Mouse (Mus musculus) erythroblast, embryonic 14.5 days (primary cell): ENCODE results near the gene Ankrd31. TPM values are rescaled to one million over a fixed set of nuclear protein-coding genes. Genes with fewer than 3 reads are reported as not detected.

Experiments used
- H3K27me3 ChIP-seq: 2 replicates; pipeline ENCODE4 v1.6.1; 2012; ENCODE audit warnings: inconsistent platforms; ENCODE audit not compliant: control insufficient read depth
- H3K36me3 ChIP-seq: 2 replicates; pipeline ENCODE4 v1.6.1; 2012; ENCODE audit warnings: mild to moderate bottlenecking, inconsistent platforms; ENCODE audit not compliant: control insufficient read depth
- H3K4me1 ChIP-seq: 2 replicates; pipeline ENCODE4 v1.6.1; 2012; ENCODE audit warnings: inconsistent platforms; ENCODE audit not compliant: control insufficient read depth
- H3K4me3 ChIP-seq: replicated peaks from 2 replicates; pipeline ENCODE3; 2012; ENCODE audit warnings: moderate library complexity, mild to moderate bottlenecking, inconsistent platforms
- H3K9me3 ChIP-seq: 2 replicates; pipeline ENCODE4 v1.6.1; 2012; ENCODE audit warnings: low read length, inconsistent platforms, mixed read lengths; ENCODE audit not compliant: control insufficient read depth
- GATA1 ChIP-seq: IDR thresholded peaks from 2 replicates; pipeline ENCODE4 v1.6.1; 2012; ENCODE audit warnings: low read length, inconsistent platforms, mixed read lengths
- TAL1 ChIP-seq: IDR thresholded peaks from 3 replicates; pipeline ENCODE4 v1.6.1; 2012; ENCODE audit warnings: low read length, inconsistent platforms, mixed read lengths
- polyA plus RNA-seq: library from polyadenylated mRNA; stranded (reverse); fragments of >175 nt; gene quantifications from 2 replicates; pipeline ENCODE4 v1.2.3, GENCODE M21; 2012

Ankrd31 gene
- polyA plus RNA-seq, 1 experiment: 0.01 TPM

DNA sequence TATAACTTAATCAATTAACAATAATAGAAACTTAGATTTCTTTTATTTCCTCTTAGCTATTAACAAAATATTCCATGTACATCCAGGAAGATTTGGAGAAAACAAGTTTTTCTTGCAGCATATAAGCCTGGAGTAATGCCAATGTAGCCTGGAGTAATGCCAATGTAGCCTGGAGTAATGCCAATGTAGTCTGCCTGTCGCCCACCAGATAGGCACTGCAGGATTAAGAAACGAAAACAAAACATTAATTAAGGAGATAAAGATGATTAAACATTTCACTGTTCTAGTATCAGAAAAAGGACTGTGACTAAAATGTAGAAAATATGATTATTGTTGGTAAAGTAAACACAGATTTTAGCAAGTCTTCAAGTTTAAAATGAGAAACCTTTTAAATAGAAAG is 49.4 kb downstream of the Ankrd31 start:
- no peak overlapping the region for H3K4me3 ChIP-seq
- H3K27me3 ChIP-seq: no peaks in the 10 kb centered on the region
- H3K4me1 ChIP-seq: no peaks in the 10 kb centered on the region
- H3K9me3 ChIP-seq: no peaks in the 10 kb centered on the region
- TF ChIP-seq GATA1 (no peak), TAL1 (no peak)
- no peaks in the 10 kb centered on the region for H3K36me3 ChIP-seq

DNA sequence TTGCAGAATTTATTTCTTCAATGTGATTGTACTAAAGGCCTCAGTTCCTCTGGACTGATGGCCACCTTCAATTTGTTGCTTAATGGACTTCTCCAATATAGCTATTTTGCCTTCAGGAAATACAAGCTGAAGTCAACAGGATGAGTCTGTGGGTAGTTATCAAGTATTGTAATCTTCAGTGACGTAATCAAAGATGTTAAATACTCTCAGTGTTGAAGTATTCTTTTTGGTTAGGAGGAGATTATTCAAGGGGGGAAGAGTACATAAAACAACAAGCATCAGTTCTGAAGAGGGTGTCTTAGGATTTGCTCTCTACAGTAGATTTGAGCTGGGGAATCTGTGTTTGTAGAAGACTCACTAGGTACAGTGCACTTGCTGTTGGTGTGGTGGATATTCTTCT is 101.7 kb downstream of the Ankrd31 start:
- Histone ChIP-seq H3K4me3 (no peak overlapping the region), H3K36me3 (no peaks in the 10 kb centered on the region), H3K9me3 (no peaks in the 10 kb centered on the region), H3K27me3 (peaks cover 2% of the 10 kb centered on the region; the same call in 1 of the 2 replicates), H3K4me1 (no peaks in the 10 kb centered on the region)
- TF ChIP-seq TAL1 (no peak), GATA1 (no peak)

DNA sequence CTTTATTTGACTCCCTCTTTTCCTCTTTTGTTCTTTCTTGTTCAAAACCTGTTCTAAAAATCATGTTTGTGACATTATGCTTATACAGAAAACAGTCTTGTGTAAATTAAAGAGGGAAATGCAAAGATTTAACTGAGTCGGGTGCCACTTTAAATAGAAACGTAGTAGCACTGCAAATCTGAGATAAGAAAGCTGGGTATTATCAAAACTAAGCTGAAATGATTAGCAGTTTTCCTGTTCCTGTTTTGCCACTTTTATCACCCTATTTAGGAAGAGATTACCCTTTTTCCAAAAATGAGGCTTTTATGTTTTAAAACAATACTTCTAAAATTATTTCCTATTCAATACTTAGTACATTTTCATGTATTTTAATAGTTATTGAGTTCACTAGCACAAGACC is 104.1 kb downstream of the Ankrd31 start:
- Histone ChIP-seq H3K36me3 (no peaks in the 10 kb centered on the region), H3K27me3 (peaks cover 2% of the 10 kb centered on the region; the same call in 1 of the 2 replicates), H3K4me3 (no peak overlapping the region), H3K9me3 (no peaks in the 10 kb centered on the region), H3K4me1 (no peaks in the 10 kb centered on the region)
- no peak for TF ChIP-seq GATA1
- TF ChIP-seq TAL1: no peak

DNA sequence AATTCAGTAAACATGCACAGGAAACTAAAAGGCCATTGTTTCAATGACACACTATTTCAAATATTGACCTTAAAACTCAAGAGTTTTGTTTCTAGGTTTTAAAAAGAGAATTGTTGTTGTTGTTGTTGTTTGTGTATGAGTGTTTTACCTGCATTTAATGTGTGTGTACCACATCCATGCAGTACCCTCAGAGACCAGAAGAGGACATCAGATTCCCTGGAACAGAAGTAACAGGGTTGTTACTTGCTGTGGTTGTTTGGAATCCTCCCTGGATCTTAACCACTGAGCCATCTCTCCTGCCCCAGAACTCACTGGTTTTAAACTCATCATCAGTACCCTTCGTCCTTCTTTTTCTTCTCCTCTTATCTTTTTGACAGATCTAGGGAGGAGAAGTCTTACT is 105.2 kb downstream of the Ankrd31 start:
- H3K9me3 ChIP-seq: no peaks in the 10 kb centered on the region
- no peaks in the 10 kb centered on the region for H3K4me1 ChIP-seq
- H3K27me3 ChIP-seq: peaks cover 2% of the 10 kb centered on the region; the same call in 1 of the 2 replicates
- no peak overlapping the region for H3K4me3 ChIP-seq
- no peak; the same call in 1 of the 2 replicates for TF ChIP-seq GATA1
- no peak for TF ChIP-seq TAL1
- H3K36me3 ChIP-seq: no peaks in the 10 kb centered on the region

DNA sequence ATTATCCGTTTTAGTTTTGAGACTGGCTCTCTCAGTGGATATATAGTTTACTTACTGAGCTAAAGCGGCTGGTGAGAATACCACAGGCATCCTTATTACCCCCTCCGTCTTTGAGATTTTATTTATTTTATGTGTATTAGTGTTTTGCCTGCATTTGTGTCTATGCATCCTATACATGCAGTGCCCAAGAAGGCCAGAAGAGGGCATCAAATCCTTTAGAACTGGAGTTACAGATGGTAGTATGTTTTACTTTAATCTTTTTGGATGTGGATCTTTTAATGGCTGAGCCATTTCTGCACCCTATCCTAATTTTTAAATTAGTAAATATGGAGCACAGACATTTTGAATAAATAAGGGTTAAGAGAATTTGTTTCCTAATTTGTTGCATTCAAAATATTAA is 107.1 kb downstream of the Ankrd31 start:
- Histone ChIP-seq H3K4me1 (no peaks in the 10 kb centered on the region), H3K9me3 (no peaks in the 10 kb centered on the region), H3K27me3 (peaks cover 2% of the 10 kb centered on the region; the same call in 1 of the 2 replicates), H3K36me3 (no peaks in the 10 kb centered on the region), H3K4me3 (no peak overlapping the region)
- no peak for TF ChIP-seq GATA1

DNA sequence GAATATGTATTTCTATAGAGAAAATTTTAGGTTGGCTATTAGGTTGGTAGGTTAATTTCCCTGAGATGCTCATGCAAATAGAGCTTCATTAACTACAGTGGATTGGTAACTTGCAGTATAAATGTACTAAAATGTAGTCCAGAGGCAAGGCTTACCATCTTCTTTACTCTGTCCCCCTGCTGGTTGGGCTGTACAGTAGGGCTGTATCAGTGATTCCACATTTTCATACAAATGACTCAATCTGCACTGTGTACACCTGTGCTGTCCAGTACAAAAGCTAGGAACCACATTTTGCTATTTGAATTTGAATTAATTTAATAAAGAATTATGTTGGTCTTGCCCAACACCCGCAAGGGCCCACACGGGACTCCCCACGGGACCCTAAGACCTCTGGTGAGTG is 111.1 kb downstream of the Ankrd31 start:
- Histone ChIP-seq H3K9me3 (no peaks in the 10 kb centered on the region), H3K36me3 (no peaks in the 10 kb centered on the region), H3K27me3 (no peaks in the 10 kb centered on the region), H3K4me3 (no peak overlapping the region), H3K4me1 (no peaks in the 10 kb centered on the region)
- TF ChIP-seq GATA1 (no peak), TAL1 (no peak)

DNA sequence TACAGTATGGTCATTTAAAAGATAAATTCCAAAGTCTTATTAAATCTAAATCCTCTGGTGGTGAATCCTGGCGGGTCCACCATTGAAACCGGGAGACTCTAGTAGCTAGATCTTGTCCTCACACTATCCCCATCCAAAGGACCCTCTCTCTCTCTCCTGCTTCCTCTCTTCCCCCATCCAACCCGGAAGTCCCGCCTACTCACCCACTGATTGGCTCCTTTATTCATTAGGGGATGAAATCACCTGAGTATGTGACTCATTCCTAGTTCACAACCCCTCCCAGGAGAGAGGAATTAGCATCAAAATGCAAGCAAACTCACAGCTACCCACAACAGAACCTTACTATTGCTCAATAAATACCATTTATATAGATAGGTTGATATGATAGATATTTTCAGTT is 122.7 kb downstream of the Ankrd31 start:
- TF ChIP-seq GATA1 (no peak), TAL1 (no peak)
- no peaks in the 10 kb centered on the region for H3K9me3 ChIP-seq
- no peaks in the 10 kb centered on the region for H3K36me3 ChIP-seq
- no peaks in the 10 kb centered on the region for H3K4me1 ChIP-seq
- no peaks in the 10 kb centered on the region for H3K27me3 ChIP-seq
- H3K4me3 ChIP-seq: no peak overlapping the region

DNA sequence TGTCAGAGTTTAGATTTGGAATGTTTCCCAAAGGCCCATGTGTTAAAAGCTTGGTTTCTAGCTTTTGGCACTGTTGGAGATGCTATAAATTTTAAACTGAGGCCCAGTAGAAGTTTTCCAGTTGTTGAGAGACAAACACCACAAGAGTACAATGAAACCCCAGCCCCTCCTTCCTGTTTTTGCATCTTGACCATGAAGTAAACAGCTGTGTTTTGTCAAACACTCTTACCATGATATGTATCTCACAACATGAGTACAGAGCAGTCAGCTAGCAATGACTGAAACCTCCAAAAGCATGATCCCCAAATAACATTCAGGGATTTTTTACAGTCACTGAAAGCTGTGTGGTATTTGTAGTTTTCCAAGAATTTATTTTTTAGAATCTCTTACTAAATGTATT is 126.0 kb downstream of the Ankrd31 start:
- no peaks in the 10 kb centered on the region for H3K4me1 ChIP-seq
- H3K27me3 ChIP-seq: no peaks in the 10 kb centered on the region
- H3K9me3 ChIP-seq: no peaks in the 10 kb centered on the region
- TF ChIP-seq TAL1 (no peak), GATA1 (no peak)
- no peaks in the 10 kb centered on the region for H3K36me3 ChIP-seq
- H3K4me3 ChIP-seq: no peak overlapping the region

DNA sequence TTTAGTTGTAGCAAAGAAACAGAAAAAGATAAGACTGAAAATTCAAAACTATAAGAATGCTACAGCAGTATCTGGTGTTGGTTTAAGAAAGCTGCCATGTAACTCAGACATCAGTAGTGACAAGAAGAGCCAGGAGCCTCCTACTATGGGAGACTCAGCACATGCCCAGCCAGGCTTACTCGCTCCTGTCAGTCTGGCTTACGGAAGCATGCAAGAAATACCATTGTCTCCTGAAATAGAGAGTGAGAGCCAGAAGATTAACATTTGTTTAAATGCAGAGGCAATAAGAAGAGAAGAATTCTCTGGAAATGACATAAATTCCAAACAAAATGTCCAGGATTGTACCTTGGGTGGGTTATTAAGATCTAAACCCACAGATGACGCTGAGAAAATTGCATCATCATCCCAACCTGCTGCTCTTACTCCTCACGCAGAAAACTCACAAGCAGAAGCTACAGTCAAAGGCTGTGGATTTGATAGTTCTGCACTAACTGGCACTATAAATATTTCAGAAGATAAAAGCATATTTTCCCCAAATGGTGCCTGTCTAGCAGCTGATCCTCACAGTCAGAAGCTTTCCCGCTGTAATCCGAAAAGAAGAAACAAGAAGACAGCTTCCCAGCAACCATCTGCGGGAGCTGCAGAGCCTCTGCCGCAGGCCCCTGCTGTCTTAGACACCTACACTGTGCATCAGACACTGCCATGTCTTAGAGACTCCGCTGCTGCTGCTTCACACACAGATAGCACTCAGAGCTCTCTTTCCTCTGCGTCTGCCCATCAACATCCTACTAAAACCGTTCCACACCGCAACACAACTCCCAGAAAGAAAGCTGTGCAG is 130.4 kb downstream of the Ankrd31 start:
- Histone ChIP-seq H3K27me3 (no peaks in the 10 kb centered on the region), H3K4me3 (no peak overlapping the region), H3K4me1 (no peaks in the 10 kb centered on the region), H3K36me3 (no peaks in the 10 kb centered on the region), H3K9me3 (no peaks in the 10 kb centered on the region)
- no peak for TF ChIP-seq GATA1
- TF ChIP-seq TAL1: no peak

DNA sequence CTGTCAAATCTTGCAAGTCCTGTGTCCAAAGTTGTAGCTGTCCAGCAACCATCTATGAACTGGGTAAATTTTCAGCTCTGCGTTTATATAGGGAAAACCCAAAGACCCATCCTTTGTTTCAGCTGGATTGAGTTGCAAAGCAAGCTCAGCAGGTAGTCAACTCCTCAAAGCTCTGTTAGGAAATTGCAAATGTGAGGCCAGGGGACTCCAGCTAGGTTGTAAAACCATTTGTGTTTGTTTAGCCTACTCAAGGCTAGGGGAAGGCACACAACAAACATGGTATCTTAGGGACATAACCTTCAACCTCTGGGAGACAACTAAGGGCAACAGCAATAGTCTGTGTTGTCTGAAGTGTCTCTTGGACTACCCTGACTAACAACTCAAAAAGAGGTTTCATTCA is 136.5 kb downstream of the Ankrd31 start:
- no peak for TF ChIP-seq GATA1
- TF ChIP-seq TAL1: no peak
- Histone ChIP-seq H3K27me3 (no peaks in the 10 kb centered on the region), H3K9me3 (no peaks in the 10 kb centered on the region), H3K4me1 (no peaks in the 10 kb centered on the region), H3K36me3 (no peaks in the 10 kb centered on the region), H3K4me3 (no peak overlapping the region)
